Mouse (Mus musculus): ENCODE measurements around the gene Gm17359. TPM values are rescaled to one million over a fixed set of nuclear protein-coding genes. Genes with fewer than 3 reads are reported as not detected.

Gene Gm17359
- total and polyA plus RNA-seq, 3 experiments = not detected

DNA sequence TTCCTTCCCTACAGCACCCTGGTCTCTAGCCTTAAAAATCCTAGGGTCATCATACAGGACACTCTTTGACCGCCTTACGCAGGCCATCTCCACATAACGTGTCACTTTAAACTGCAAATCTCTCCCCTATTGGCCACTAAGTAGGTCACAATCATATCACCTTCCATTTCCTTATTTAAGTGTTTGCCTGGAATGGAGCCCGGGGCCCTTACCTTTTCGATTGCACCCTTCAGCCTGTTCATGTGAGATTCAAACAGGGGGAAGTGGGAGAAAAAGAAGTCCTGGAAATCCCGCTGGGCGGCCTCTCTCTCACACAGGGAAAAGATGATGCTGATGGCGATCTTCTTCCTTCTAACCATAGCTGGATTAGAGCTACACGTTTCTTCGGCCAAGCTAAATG, 156.6 kb downstream of the Gm17359 start:
- H3K4me1 ChIP-seq (ENCODE audit: control insufficient read depth in 1 of 2, insufficient read depth in 2 of 2) = no peaks in the 10 kb centered on the region
- no peak overlapping the region for H3K4me3 ChIP-seq (replicated peaks in 1 of 3; ENCODE audit: low read depth in 2 of 3, low read length in 2 of 3, poor library complexity in 1 of 3)
- TF ChIP-seq POLR2AphosphoS2 (IDR thresholded peaks at IDR 0.05; ENCODE audit: low read depth, low read length) = no peak
- no peak for TF ChIP-seq ZKSCAN1 (IDR thresholded peaks at IDR 0.05; ENCODE audit: borderline replicate concordance, low read depth, low read length)
- TF ChIP-seq TCF12 (IDR thresholded peaks at IDR 0.05; ENCODE audit: low read depth, low read length) = no peak
- no peak for TF ChIP-seq BHLHE40 (IDR thresholded peaks at IDR 0.05; ENCODE audit: low read depth, low read length)
- TF ChIP-seq E2F4 (IDR thresholded peaks at IDR 0.05; ENCODE audit: insufficient replicate concordance, low read depth, low read length) = no peak
- no peak for TF ChIP-seq CTCF (conservative IDR thresholded peaks at IDR 0.05 in 1 of 2, IDR thresholded peaks at IDR 0.05 in 1 of 2; ENCODE audit: low read depth in 2 of 2, low read length in 2 of 2)
- TF ChIP-seq MAFK (IDR thresholded peaks at IDR 0.05; ENCODE audit: insufficient replicate concordance, low read length) = no peak
- TF ChIP-seq KAT2A (IDR thresholded peaks at IDR 0.05; ENCODE audit: insufficient replicate concordance, low read length) = no peak
- no peak for TF ChIP-seq TBP (conservative IDR thresholded peaks at IDR 0.05; ENCODE audit: low read depth, low read length)
- TF ChIP-seq ZMIZ1 (IDR thresholded peaks at IDR 0.05; ENCODE audit: low read depth, low read length) = no peak
- no peak for TF ChIP-seq HCFC1 (IDR thresholded peaks at IDR 0.05; ENCODE audit: low read depth, low read length)
- TF ChIP-seq ELF1 (IDR thresholded peaks at IDR 0.05; ENCODE audit: low read depth, low read length) = no peak
- TF ChIP-seq USF2 (conservative IDR thresholded peaks at IDR 0.05; ENCODE audit: low read depth, low read length) = no peak
- H3K79me2 ChIP-seq (replicated peaks; ENCODE audit: control insufficient read depth, extremely low read depth, insufficient read depth, poor library complexity, severe bottlenecking) = no peaks in the 10 kb centered on the region
- H3K4me2 ChIP-seq (ENCODE audit: insufficient read depth, low read depth, poor library complexity, severe bottlenecking) = no peak overlapping the region
- no peaks in the 10 kb centered on the region for H3K27me3 ChIP-seq (replicated peaks)
- H3K9me3 ChIP-seq (replicated peaks; ENCODE audit: low read length) = no peaks in the 10 kb centered on the region
- dilution Hi-C loops (cut with MboI; ENCODE audit: extremely low pct_ligation_motif_present, extremely low pct_unique_long_range_greater_than_20kb, low sequenced_read_pairs) = no loop called here
- DNase-seq (ENCODE audit: extremely low read depth) = no peak
- no peak overlapping the region for H3K27ac ChIP-seq (ENCODE audit: insufficient read depth, low read depth)
- no peak overlapping the region for H3K9ac ChIP-seq (ENCODE audit: insufficient read depth, low read depth)
- H3K36me3 ChIP-seq (replicated peaks in 1 of 2; ENCODE audit: control insufficient read depth in 1 of 2, insufficient read depth in 1 of 2, low read length in 1 of 2) = no peaks in the 10 kb centered on the region
- in situ Hi-C loops (cut with MboI; ENCODE audit: low pct_ligation_motif_present, low pct_unique_long_range_greater_than_20kb, low sequenced_read_pairs) = no loop called here

DNA sequence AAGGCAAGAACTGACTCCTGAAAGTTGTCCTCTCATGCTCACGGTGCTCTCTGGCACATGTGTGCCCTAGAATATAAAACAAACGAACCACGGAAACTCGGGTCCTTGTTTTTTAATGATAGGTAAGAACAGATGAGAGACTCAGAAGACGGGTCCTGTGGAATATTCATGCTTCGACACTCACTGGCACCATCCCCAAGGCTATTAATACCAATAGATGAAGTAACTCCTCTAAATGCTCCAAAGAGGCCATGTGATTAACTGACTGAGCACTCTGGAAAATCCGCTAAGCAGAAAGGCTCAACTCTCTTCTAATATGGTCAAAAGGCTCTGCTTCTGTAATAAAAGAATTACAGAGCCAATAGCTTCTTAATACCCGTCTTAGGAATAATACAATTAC, 157.6 kb downstream of the Gm17359 start:
- Histone ChIP-seq H3K9me3 (replicated peaks; ENCODE audit: low read length) (no peaks in the 10 kb centered on the region), H3K27me3 (replicated peaks) (no peaks in the 10 kb centered on the region), H3K4me2 (ENCODE audit: insufficient read depth, low read depth, poor library complexity, severe bottlenecking) (no peak overlapping the region), H3K4me1 (ENCODE audit: control insufficient read depth in 1 of 2, insufficient read depth in 2 of 2) (no peaks in the 10 kb centered on the region), H3K79me2 (replicated peaks; ENCODE audit: control insufficient read depth, extremely low read depth, insufficient read depth, poor library complexity, severe bottlenecking) (no peaks in the 10 kb centered on the region), H3K9ac (ENCODE audit: insufficient read depth, low read depth) (no peak overlapping the region), H3K27ac (ENCODE audit: insufficient read depth, low read depth) (no peak overlapping the region), H3K4me3 (replicated peaks in 1 of 3; ENCODE audit: low read depth in 2 of 3, low read length in 2 of 3, poor library complexity in 1 of 3) (no peak overlapping the region), H3K36me3 (replicated peaks in 1 of 2; ENCODE audit: control insufficient read depth in 1 of 2, insufficient read depth in 1 of 2, low read length in 1 of 2) (no peaks in the 10 kb centered on the region)
- in situ Hi-C loops (cut with MboI; ENCODE audit: low pct_ligation_motif_present, low pct_unique_long_range_greater_than_20kb, low sequenced_read_pairs) = no loop called here
- no peak for DNase-seq (ENCODE audit: extremely low read depth)
- dilution Hi-C loops (cut with MboI; ENCODE audit: extremely low pct_ligation_motif_present, extremely low pct_unique_long_range_greater_than_20kb, low sequenced_read_pairs) = no loop called here
- TF ChIP-seq ZMIZ1 (IDR thresholded peaks at IDR 0.05; ENCODE audit: low read depth, low read length) (no peak), BHLHE40 (IDR thresholded peaks at IDR 0.05; ENCODE audit: low read depth, low read length) (no peak), KAT2A (IDR thresholded peaks at IDR 0.05; ENCODE audit: insufficient replicate concordance, low read length) (no peak), MEF2A (IDR thresholded peaks at IDR 0.05; ENCODE audit: borderline replicate concordance, low read depth, low read length) (no peak), CHD2 (IDR thresholded peaks at IDR 0.05; ENCODE audit: low read length) (no peak), RCOR1 (conservative IDR thresholded peaks at IDR 0.05; ENCODE audit: low read depth, low read length) (no peak), ZC3H11A (IDR thresholded peaks at IDR 0.05; ENCODE audit: low read depth, low read length) (no peak), TBP (conservative IDR thresholded peaks at IDR 0.05; ENCODE audit: low read depth, low read length) (no peak)
